Mouse (Mus musculus) embryonic facial prominence, embryonic 14.5 days (tissue): ENCODE results near the gene Thoc3. TPM values are rescaled to one million over a fixed set of nuclear protein-coding genes. Genes with fewer than 3 reads are reported as not detected.
"Not testable (repeated sequence)": the region's sequence is repeated elsewhere in the genome, so short reads cannot be mapped to it uniquely, and the experiment has no call there.

Source experiments
- ATAC-seq: fragments of 200-750 bp; cut with Nextera tagmentation; 2 replicates; pipeline ENCODE4 v1.8.0; 2017; ENCODE audit warnings: low read depth, moderate number of reproducible peaks, moderate TSS enrichment
- DNase-seq: peaks from one replicate; pipeline ENCODE4 v3.0.0-alpha.2; 2015; ENCODE audit warnings: low spot score
- H3K27ac ChIP-seq: fragments of 300-500 bp; sonication (generic); replicated peaks from 2 replicates; pipeline ENCODE4 v1.5.1; 2014; ENCODE audit warnings: low read depth, mild to moderate bottlenecking, low read length, moderate library complexity
- H3K27me3 ChIP-seq: fragments of 300-500 bp; sonication (generic); replicated peaks from 2 replicates; pipeline ENCODE4 v1.6.1; 2014; ENCODE audit warnings: low read length; ENCODE audit not compliant: control insufficient read depth, insufficient read depth
- H3K36me3 ChIP-seq: fragments of 300-500 bp; sonication (generic); 2 replicates; pipeline ENCODE4 v1.6.1; 2014; ENCODE audit warnings: low read length, mixed read lengths; ENCODE audit not compliant: control insufficient read depth, insufficient read depth
- H3K4me1 ChIP-seq: fragments of 300-500 bp; sonication (generic); 2 replicates; pipeline ENCODE4 v1.6.1; 2014; ENCODE audit warnings: antibody characterized with exemption, low read length; ENCODE audit not compliant: control insufficient read depth, insufficient read depth
- H3K4me2 ChIP-seq: fragments of 300-500 bp; sonication (generic); 2 replicates; pipeline ENCODE4 v1.6.1; 2014; ENCODE audit warnings: low read depth, mild to moderate bottlenecking, low read length, moderate library complexity, mixed read lengths
- H3K4me3 ChIP-seq: fragments of 300-500 bp; sonication (generic); 2 replicates; pipeline ENCODE4 v1.5.1; 2014; ENCODE audit warnings: low read depth, mild to moderate bottlenecking, low read length
- H3K9ac ChIP-seq: fragments of 300-500 bp; sonication (generic); 2 replicates; pipeline ENCODE4 v1.6.1; 2014; ENCODE audit warnings: low read depth, mild to moderate bottlenecking, low read length, moderate library complexity, mixed read lengths
- H3K9me3 ChIP-seq: fragments of 300-500 bp; sonication (generic); 2 replicates; pipeline ENCODE4 v1.6.1; 2016; ENCODE audit warnings: low read length; ENCODE audit not compliant: control insufficient read depth
- whole genome bisulfite sequencing: fragments of 180-500 bp; shearing (Covaris S2); extraction: QIAGEN DNeasy Blood & Tissue Kit; methylation state at CpG from one replicate; pipeline ENCODE4 v1.1.7; 2014; 5-methylcytosine and 5-hydroxymethylcytosine counted together
- polyA plus RNA-seq: library from polyadenylated mRNA; unstranded; fragments of >200 nt; fragmentation: Nextera tagmentation; extraction: Ambion mirVana; gene quantifications from 2 replicates; pipeline ENCODE4 v1.2.1, GENCODE M21; 2014

Gene Thoc3
- polyA plus RNA-seq, 1 experiment from 2014 or later: 105 TPM

DNA sequence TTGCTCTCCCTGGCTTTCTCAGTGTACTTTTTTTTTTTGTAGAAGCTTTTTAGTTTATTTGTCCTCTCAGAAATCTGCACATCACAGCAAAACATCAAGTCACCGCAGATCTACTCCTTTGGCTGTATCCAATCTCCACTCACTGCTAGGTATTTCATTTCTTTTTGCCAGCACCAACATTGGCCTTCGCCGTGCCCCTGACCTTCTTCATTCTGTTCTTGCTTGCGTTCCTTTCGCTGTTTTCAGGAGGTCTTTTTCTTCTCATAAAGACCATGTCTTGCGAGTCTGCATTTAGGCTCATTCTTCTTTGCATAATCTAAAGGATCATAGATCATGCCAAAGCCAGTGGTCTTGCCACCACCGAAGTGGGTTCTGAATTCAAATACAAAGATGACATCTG, 30.9 kb upstream of the Thoc3 start:
- not testable (repeated sequence) for ATAC-seq, H3K4me3 ChIP-seq, H3K27ac ChIP-seq, H3K9me3 ChIP-seq, H3K27me3 ChIP-seq, DNase-seq, H3K9ac ChIP-seq, H3K4me1 ChIP-seq, H3K36me3 ChIP-seq, H3K4me2 ChIP-seq
- WGBS: 91% methylated on average over 7 of the region's 7 CpGs

DNA sequence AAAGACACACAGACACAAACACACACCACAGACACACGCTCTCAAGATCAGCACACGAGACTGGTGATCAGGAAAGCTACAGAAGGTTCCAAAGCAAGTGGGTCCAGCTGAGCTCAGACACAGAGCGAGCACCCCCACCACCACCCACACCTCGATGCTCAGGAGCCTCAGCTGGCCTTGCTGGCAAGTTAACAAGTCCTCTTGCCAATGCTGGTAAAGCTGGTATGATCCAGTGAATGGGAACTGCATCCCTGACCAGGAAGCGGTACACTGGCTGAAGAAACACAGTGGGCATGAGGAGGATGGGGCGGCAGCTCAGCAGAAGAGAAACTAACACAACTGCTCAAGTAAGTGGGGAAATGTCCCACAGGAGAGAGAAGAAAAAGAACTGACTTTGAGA, 22.7 kb upstream of the Thoc3 start:
- ATAC-seq: no peak
- Histone ChIP-seq H3K9me3 (no peaks in the 10 kb centered on the region), H3K36me3 (no peaks in the 10 kb centered on the region), H3K27ac (no peak overlapping the region), H3K4me3 (no peak overlapping the region), H3K4me2 (no peak overlapping the region), H3K4me1 (no peaks in the 10 kb centered on the region), H3K9ac (no peak overlapping the region), H3K27me3 (no peaks in the 10 kb centered on the region)
- DNase-seq: no peak
- WGBS: 80% methylated on average over 6 of the region's 6 CpGs

- no peaks in the 10 kb centered on the region for H3K9me3 ChIP-seq
- H3K36me3 ChIP-seq: no peaks in the 10 kb centered on the region
- no peak overlapping the region for H3K27ac ChIP-seq
- no peak for ATAC-seq
- no peak overlapping the region for H3K4me3 ChIP-seq
- no peak for DNase-seq
- H3K27me3 ChIP-seq: no peaks in the 10 kb centered on the region
- no peak overlapping the region for H3K4me2 ChIP-seq
- no peak overlapping the region for H3K9ac ChIP-seq
- WGBS: 76% methylated on average over 5 of the region's 5 CpGs
- no peaks in the 10 kb centered on the region for H3K4me1 ChIP-seq
These were observed 21.8 kb upstream of the Thoc3 start for GRCm38 (mm10) chr13:54490411-54490810.

GRCm38 (mm10) chr13:54481498-54481897, 12.8 kb upstream of the Thoc3 start:
- DNase-seq: no peak
- 89% methylated on average over 14 of the region's 14 CpGs for WGBS
- H3K36me3 ChIP-seq: no peaks in the 10 kb centered on the region

DNA sequence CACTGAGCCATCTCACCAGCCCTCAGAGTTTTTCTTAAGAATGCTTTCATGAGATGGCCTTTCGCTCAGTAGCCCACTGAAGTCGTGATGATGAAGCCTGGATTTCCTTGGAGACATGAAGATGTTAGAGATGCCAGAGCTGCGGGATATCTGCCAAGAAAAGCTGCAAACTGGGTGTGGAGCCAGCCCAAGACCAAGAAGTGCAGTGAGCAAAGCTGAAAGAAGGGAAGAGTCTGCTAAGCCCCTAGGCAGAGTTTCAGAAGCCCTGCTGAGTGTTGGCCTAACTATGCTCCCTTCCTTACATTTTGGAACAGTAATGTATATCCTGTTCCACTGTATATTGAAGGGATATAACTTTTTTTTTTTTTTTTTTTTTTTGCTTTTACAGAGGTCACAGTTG, 10.6 kb upstream of the Thoc3 start:
- H3K36me3 ChIP-seq: no peaks in the 10 kb centered on the region
- H3K4me3 ChIP-seq: no peak overlapping the region
- H3K9ac ChIP-seq: no peak overlapping the region
- H3K9me3 ChIP-seq: no peaks in the 10 kb centered on the region
- DNase-seq (peak; percentile 13), ATAC-seq (no peak)
- H3K4me2 ChIP-seq: no peak overlapping the region
- 60% methylated on average over 3 of the region's 3 CpGs for WGBS
- H3K27ac ChIP-seq: no peak overlapping the region
- H3K27me3 ChIP-seq: no peaks in the 10 kb centered on the region
- H3K4me1 ChIP-seq: no peaks in the 10 kb centered on the region

More at GRCm38 (mm10) chr13:54481498-54481897, 12.8 kb upstream of the Thoc3 start:
- H3K4me2 ChIP-seq: no peak overlapping the region
- H3K4me1 ChIP-seq: no peaks in the 10 kb centered on the region
- no peaks in the 10 kb centered on the region for H3K9me3 ChIP-seq
- no peak for ATAC-seq
- no peak overlapping the region for H3K9ac ChIP-seq
- H3K27me3 ChIP-seq: no peaks in the 10 kb centered on the region
- no peak overlapping the region for H3K4me3 ChIP-seq
- no peak overlapping the region for H3K27ac ChIP-seq

GRCm38 (mm10) chr13:54475702-54476101, 7.1 kb upstream of the Thoc3 start:
- ATAC-seq: no peak
- Histone ChIP-seq H3K9ac (no peak overlapping the region), H3K9me3 (no peaks in the 10 kb centered on the region), H3K36me3 (no peaks in the 10 kb centered on the region), H3K4me3 (no peak overlapping the region), H3K4me1 (no peaks in the 10 kb centered on the region), H3K4me2 (no peak overlapping the region), H3K27ac (no peak overlapping the region), H3K27me3 (no peaks in the 10 kb centered on the region)
- WGBS: 74% methylated on average over 5 of the region's 5 CpGs
- DNase-seq: no peak

- ATAC-seq: no peak
- 82% methylated on average over 2 of the region's 2 CpGs for WGBS
- no peaks in the 10 kb centered on the region for H3K9me3 ChIP-seq
These were observed 6.3 kb upstream of the Thoc3 start for GRCm38 (mm10) chr13:54474996-54475395.

DNA sequence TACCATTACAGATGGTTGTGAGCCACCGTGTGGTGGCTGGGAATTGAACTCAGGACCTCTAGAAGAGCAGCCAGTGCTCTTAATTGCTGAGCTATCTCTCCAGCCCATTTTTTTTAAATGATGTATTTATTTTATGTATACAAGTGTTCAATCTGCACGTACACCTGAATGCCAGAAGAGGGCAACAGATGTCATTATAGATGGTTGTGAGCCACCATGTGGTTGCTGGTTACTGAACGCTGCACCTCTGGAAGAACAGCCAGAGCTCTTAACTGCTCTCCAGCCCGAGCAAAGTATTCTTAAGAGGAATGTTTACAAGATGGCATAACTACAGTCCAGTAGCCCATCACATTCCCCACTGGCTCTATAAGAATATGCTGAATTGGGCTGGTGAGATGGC, 3.3 kb upstream of the Thoc3 start:
- H3K27ac ChIP-seq: no peak overlapping the region
- WGBS: 86% methylated on average over 4 of the region's 4 CpGs
- no peak overlapping the region for H3K4me2 ChIP-seq
- no peak for ATAC-seq
- DNase-seq: no peak
- H3K9me3 ChIP-seq: no peaks in the 10 kb centered on the region
- H3K4me3 ChIP-seq: no peak overlapping the region
- peaks cover 9% of the 10 kb centered on the region; the same call in 1 of the 2 replicates for H3K4me1 ChIP-seq
- no peaks in the 10 kb centered on the region for H3K27me3 ChIP-seq
- H3K9ac ChIP-seq: no peak overlapping the region
- H3K36me3 ChIP-seq: peaks cover 2% of the 10 kb centered on the region

More at GRCm38 (mm10) chr13:54474996-54475395, 6.3 kb upstream of the Thoc3 start:
- Histone ChIP-seq H3K36me3 (no peaks in the 10 kb centered on the region), H3K4me2 (no peak overlapping the region), H3K4me1 (no peaks in the 10 kb centered on the region), H3K27me3 (no peaks in the 10 kb centered on the region), H3K9ac (no peak overlapping the region), H3K4me3 (no peak overlapping the region), H3K27ac (no peak overlapping the region)
- no peak for DNase-seq

DNA sequence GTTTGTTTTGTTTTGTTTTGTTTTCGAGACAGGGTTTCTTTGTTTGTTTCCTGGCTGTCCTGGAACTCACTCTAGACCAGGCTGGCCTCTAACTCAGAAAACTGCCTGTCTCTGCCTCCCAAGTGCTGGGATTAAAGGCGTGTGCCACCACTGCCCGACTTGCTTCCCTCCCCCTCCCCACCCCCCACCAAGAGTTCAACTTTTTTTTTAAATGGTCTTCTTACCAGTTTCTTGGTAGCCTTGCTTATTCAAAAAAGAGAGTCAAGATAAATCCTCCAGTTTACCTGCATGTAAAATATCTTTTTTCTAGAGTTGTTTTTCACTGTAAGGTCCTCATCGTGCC, 334 bp upstream of the Thoc3 start:
- peaks cover 32% of the 10 kb centered on the region for H3K36me3 ChIP-seq
- no peak for DNase-seq
- H3K9ac ChIP-seq: peak overlapping the region; percentile 90; the same call in 1 of the 2 replicates
- H3K4me2 ChIP-seq: peak overlapping the region; percentile 85
- no peaks in the 10 kb centered on the region for H3K27me3 ChIP-seq
- WGBS: 16% methylated on average over 4 of the region's 4 CpGs
- ATAC-seq: peak; percentile 70
- H3K27ac ChIP-seq: no peak overlapping the region
- peaks cover 11% of the 10 kb centered on the region; the same call in 1 of the 2 replicates for H3K9me3 ChIP-seq
- H3K4me3 ChIP-seq: peak overlapping the region; percentile 98
- H3K4me1 ChIP-seq: peaks cover 9% of the 10 kb centered on the region; the same call in 1 of the 2 replicates
